Mouse (Mus musculus) embryonic facial prominence, embryonic 10.5 days (tissue): ENCODE measurements around the gene Cpa3. TPM values are rescaled to one million over a fixed set of nuclear protein-coding genes. Genes with fewer than 3 reads are reported as not detected.

Experiments used
- DNase-seq: peaks from one replicate; pipeline ENCODE4 v3.0.0-alpha.2; 2017; ENCODE audit warnings: low spot score
- H3K27ac ChIP-seq: fragments of 300-500 bp; sonication (generic); replicated peaks from 2 replicates; pipeline ENCODE4 v1.5.1; 2016; ENCODE audit warnings: mild to moderate bottlenecking
- H3K27me3 ChIP-seq: fragments of 300-500 bp; sonication (generic); replicated peaks from 2 replicates; pipeline ENCODE4 v1.6.1; 2016; ENCODE audit warnings: low read depth, mild to moderate bottlenecking; ENCODE audit not compliant: poor library complexity, severe bottlenecking
- H3K36me3 ChIP-seq: fragments of 300-500 bp; sonication (generic); replicated peaks from 2 replicates; pipeline ENCODE4 v1.6.1; 2016; ENCODE audit warnings: mild to moderate bottlenecking, moderate library complexity
- H3K4me1 ChIP-seq: fragments of 300-500 bp; sonication (generic); 2 replicates; pipeline ENCODE4 v1.6.1; 2016
- H3K4me3 ChIP-seq: fragments of 300-500 bp; sonication (generic); 2 replicates; pipeline ENCODE4 v1.5.1; 2016; ENCODE audit warnings: mild to moderate bottlenecking, moderate library complexity
- H3K9me3 ChIP-seq: fragments of 300-500 bp; sonication (generic); 2 replicates; pipeline ENCODE4 v1.6.1; 2016; ENCODE audit warnings: mild to moderate bottlenecking
- WGBS: fragments of 180-500 bp; shearing (Covaris S2); methylation state at CpG from one replicate; pipeline ENCODE4 v1.1.7; 2016; 5-methylcytosine and 5-hydroxymethylcytosine counted together
- microRNA-seq: library from miRNA; unstranded; fragments of <30 nt; microRNA quantifications from one replicate; pipeline ENCODE4, GENCODE M21; 2017
- polyA plus RNA-seq: library from polyadenylated mRNA; unstranded; fragments of >200 nt; fragmentation: Nextera tagmentation; extraction: Ambion mirVana; gene quantifications from 2 replicates; pipeline ENCODE4 v1.2.1, GENCODE M21; 2016

Cpa3 gene
- polyA plus RNA-seq, 1 experiment from 2014 or later, result not detected

DNA sequence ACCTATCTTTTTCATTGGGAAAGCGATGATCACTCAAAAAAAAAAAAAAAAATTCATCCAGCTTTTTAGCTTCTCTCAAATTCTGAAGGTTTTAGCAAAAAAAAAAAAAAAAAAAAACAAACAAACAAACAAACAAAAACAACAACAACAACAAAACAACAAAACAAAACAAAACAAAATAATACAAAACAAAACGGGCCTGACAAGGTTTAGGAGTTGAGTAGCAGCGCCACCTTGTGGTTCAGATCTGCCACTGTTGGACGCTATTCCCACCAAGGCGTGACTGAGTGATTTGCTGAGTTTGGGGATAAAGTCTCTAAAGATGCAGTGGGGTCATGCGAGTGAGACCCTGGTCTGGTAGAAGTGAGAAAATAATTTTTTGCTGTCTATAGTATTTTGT lies 43.1 kb downstream of the Cpa3 start:
- Histone ChIP-seq H3K36me3 (no peaks in the 10 kb centered on the region), H3K27ac (no peak overlapping the region), H3K4me3 (no peak overlapping the region), H3K4me1 (no peaks in the 10 kb centered on the region), H3K9me3 (no peaks in the 10 kb centered on the region), H3K27me3 (no peaks in the 10 kb centered on the region)
- 29% methylated on average over 6 of the region's 6 CpGs for WGBS
- DNase-seq, result peak; percentile 72

DNA sequence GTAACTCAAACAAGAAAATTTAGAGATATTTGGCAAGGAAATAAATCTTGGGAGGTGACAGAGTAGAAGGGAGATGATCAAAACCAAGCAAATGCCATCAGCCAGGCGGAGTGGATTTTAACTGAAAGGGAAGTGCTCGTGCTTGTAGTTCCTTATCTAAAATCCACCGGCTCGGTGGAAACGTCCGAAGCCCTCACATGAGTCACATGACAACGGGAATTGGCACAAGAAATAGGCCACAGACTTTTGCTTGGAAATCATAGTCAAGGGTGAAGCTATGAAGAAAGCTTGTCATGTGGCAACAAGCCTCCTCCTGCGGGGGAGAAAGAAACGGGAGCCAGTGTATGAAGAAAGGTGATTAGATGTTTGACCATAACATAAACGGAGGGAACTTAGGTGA lies 44.1 kb downstream of the Cpa3 start:
- no peaks in the 10 kb centered on the region for H3K9me3 ChIP-seq
- no peak overlapping the region for H3K4me3 ChIP-seq
- WGBS, result 90% methylated on average over 10 of the region's 10 CpGs
- H3K27me3 ChIP-seq, result no peaks in the 10 kb centered on the region
- no peaks in the 10 kb centered on the region for H3K36me3 ChIP-seq
- H3K4me1 ChIP-seq, result no peaks in the 10 kb centered on the region
- H3K27ac ChIP-seq, result no peak overlapping the region
- no peak for DNase-seq

DNA sequence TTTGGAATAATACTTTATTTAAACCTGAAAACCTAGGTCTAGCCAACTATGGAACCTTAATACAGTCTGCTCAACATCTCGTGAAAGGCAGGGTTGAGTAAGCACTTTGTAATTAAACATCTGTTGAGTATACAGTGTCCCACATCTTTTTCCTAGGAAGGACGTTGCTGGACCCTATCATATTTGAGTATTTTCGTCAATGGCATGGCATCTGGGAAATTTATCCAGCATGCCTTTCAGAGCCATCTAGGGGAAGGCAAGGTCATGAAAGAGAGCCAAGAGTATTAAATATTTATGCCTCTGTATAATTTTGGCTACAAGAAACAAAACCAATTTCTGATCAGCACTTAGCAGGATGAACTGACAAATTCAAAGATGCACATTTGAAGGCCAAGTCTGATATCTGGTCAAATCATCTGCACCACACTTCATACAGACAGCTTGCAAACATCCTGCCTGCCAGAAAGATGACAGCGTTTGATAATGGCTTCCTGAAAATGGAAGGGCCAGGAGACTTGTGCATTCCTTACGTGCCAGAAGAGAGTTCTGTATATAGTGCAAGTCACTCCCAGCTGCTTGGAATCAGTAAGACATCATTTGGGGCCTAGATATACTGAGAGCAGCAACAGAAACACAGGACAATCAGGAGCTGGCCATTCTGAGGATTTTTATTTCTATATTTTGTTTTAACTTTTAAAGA lies 52.9 kb downstream of the Cpa3 start:
- WGBS, result 73% methylated on average over 5 of the region's 5 CpGs
- H3K4me3 ChIP-seq, result no peak overlapping the region
- H3K27me3 ChIP-seq, result no peaks in the 10 kb centered on the region
- no peak overlapping the region for H3K27ac ChIP-seq
- DNase-seq, result no peak
- H3K9me3 ChIP-seq, result no peaks in the 10 kb centered on the region
- H3K4me1 ChIP-seq, result no peaks in the 10 kb centered on the region
- no peaks in the 10 kb centered on the region for H3K36me3 ChIP-seq

DNA sequence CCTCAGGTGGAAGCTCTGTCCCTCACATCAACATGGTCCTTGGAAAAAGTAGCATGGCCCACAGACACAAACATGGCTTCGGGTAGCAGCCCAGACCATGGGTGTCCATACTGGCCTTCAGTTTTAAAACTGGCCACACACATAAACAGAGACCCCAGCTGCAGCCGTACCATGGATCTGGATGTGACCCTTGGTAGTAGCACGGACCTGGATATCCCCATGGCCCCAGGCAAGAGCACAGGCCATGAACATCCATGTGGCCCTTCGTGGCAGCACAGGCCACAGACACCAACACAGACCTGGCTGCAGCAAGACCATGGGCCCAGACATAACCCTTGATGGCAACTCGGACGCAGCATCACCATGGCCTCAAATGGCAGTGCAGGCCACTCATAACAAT lies 69.6 kb downstream of the Cpa3 start:
- no peak for DNase-seq
- no peaks in the 10 kb centered on the region for H3K27me3 ChIP-seq
- 87% methylated on average over 6 of the region's 6 CpGs for WGBS

DNA sequence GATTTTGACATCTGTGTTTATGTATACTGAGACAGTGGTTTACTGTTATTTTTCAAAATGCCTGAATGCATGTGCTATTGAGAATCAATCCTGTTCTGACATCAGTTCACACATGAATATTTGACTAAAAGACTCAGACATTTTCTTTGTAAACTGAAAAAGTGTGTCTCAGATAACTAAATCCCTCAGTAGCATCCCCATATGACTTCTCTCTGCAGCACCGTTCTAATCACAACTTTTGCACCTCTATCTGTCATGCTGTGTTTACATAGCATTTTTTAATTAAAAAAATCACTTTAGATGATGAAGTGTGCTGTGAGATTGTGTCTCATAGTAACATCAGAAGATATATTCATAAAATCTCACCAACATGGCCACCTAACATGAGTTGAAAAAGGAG lies 74.5 kb downstream of the Cpa3 start:
- no peaks in the 10 kb centered on the region for H3K9me3 ChIP-seq
- H3K36me3 ChIP-seq, result no peaks in the 10 kb centered on the region
- DNase-seq, result no peak
- no peaks in the 10 kb centered on the region for H3K27me3 ChIP-seq
- no peaks in the 10 kb centered on the region for H3K4me1 ChIP-seq
- no peak overlapping the region for H3K27ac ChIP-seq
- H3K4me3 ChIP-seq, result no peak overlapping the region
- 93% methylated on average over 1 of the region's 1 CpGs for WGBS

More for the DNA sequence above, 69.6 kb downstream of the Cpa3 start:
- no peaks in the 10 kb centered on the region for H3K4me1 ChIP-seq
- no peak overlapping the region for H3K27ac ChIP-seq
- no peaks in the 10 kb centered on the region for H3K9me3 ChIP-seq
- no peaks in the 10 kb centered on the region for H3K36me3 ChIP-seq
- no peak overlapping the region for H3K4me3 ChIP-seq

Small RNA genes within 50 kb of the gene (microRNA-seq; reads per million reads assigned to microRNA genes)
- not detected for gene Mir7007

Other genes starting within 250 kb of the Cpa3 start
- 9.0 and 10.5 TPM in 2 replicates for gene Hps3, start 206.9 kb downstream of the Cpa3 start, polyA plus RNA-seq
- 18.1 and 20.7 TPM in 2 replicates for gene Hltf, start 184.4 kb downstream of the Cpa3 start, polyA plus RNA-seq
- 39.7 and 40.8 TPM in 2 replicates for gene Gyg, start 86.9 kb downstream of the Cpa3 start, polyA plus RNA-seq
- gene Cpb1, start 33.6 kb upstream of the Cpa3 start, polyA plus RNA-seq, result not detected in 2 replicates
- not detected in 2 replicates for gene Agtr1b, start 125.0 kb upstream of the Cpa3 start, polyA plus RNA-seq